Mouse (Mus musculus) induced T-regulatory cell, adult 2 months (primary cell): ENCODE results near the gene Ankrd10.
"Not testable (repeated sequence)": the region's sequence is repeated elsewhere in the genome, so short reads cannot be mapped to it uniquely, and the experiment has no call there.

Experiments used
- DNase-seq: peaks from one replicate; pipeline ENCODE4 v3.0.0-alpha.2; 2012; ENCODE audit warnings: low read depth

The Ankrd10 gene

DNA sequence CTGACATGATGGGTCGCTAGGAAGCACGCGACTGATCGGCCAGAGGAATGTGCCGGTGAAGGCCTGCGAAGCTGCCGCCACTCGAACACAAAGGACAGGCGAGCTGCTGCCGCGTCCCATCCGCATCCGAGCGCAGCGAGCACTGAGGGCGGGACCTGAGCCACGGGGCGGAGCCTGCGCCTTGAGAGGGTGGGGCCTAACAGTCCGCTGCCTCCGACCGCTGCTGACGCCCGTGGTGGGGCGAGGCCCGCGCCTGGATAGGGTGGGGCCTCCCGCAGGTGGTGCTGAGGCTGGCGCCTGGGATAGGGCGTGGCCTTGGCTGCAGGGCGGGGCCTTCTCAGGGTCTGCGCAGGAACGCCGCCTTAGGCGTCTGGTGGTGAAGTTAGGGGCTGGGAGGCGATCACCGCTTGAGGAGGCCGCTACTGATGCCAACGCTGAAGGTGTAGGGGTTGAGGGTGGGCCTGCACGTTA is at the start of gene Ankrd10:
Gene Ankrd10, minus strand, starts transcription at position 147 of the 471 bp plus-strand sequence.
- DNase-seq = peak; percentile 98

- no peak for DNase-seq
Measured at GRCm38 (mm10) chr8:11684558-11684957, 49.0 kb upstream of the Ankrd10 start.

- DNase-seq = no peak
Measured at GRCm38 (mm10) chr8:11668308-11668707, 32.8 kb upstream of the Ankrd10 start.

GRCm38 (mm10) chr8:11666023-11666716 is 30.6 kb upstream of the Ankrd10 start:
- not testable (repeated sequence) for DNase-seq

- no peak for DNase-seq
Measured at GRCm38 (mm10) chr8:11661969-11662368, 26.4 kb upstream of the Ankrd10 start.

GRCm38 (mm10) chr8:11650021-11650420 is 14.5 kb upstream of the Ankrd10 start:
- no peak for DNase-seq

DNA sequence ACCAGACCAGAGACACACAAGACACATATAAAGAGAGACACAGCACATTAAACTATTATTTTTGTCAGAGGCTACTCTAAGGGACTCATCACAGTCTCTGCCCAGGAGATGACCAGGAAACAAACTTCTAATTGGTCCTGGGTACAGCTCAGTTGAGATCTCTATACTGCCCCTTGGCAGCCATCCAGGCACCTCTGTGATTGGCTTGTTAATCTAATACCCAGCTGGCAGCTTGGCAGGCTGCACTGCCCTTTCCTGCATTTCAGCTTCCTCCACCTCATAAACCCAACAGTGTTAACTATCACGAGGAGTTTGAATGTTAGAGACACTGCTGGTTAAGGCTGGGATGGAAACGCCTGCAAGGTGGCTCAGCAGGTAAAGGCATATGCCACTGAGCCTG is 7.6 kb upstream of the Ankrd10 start:
- no peak for DNase-seq

DNA sequence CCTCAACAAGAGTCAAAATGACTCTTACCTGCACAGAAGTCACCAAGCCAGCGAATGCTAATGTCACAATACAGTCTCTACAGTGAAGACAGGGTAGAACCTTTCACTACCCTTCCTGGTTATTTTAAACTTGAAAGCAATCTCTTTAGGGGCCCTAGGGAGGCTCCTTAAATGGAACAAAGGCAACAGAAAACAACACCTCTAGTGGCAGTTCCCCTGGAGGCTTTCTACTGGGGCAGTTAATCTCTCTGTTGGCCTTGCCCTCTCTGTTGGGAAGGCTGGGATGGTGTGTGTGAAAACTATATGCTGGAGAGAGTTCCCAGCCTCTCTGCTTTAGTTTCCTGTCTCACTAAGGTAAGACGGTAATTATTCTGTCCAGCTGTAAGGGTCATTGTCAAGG is 5.0 kb upstream of the Ankrd10 start:
- DNase-seq = no peak

GRCm38 (mm10) chr8:11637531-11637930 is 2.0 kb upstream of the Ankrd10 start:
- DNase-seq = no peak

- peak; percentile 86 for DNase-seq
Measured at GRCm38 (mm10) chr8:11636324-11637057, 934 bp upstream of the Ankrd10 start.

DNA sequence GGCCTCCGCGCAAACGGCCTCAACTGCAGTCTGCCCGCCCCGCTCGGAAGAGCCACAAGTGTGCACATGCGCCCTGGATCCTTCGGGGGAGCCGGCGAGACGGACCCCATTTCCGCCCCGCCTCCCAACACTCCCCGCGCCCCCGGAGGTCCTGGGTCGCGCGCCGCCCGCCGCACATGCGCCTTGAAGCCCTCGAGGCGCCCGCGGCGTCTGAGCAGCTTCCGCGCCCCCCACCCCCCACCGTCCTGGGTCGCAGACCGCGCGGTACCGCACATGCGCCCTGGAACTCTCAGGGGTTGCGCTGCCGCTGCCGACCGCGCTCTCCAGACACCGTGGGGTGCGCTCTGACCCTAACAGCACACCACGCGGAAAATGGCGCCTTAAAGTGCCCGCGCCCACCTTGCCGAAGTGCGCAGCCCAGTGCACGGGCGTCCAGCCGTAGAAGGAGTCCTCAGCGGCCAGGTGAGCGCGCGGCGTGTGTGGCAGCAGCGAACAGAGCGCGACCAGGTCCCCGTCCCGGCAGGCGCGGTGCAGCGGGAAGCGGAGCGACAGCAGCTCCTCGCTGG is 462 bp downstream of the Ankrd10 start:
- DNase-seq = peak; percentile 94

DNA sequence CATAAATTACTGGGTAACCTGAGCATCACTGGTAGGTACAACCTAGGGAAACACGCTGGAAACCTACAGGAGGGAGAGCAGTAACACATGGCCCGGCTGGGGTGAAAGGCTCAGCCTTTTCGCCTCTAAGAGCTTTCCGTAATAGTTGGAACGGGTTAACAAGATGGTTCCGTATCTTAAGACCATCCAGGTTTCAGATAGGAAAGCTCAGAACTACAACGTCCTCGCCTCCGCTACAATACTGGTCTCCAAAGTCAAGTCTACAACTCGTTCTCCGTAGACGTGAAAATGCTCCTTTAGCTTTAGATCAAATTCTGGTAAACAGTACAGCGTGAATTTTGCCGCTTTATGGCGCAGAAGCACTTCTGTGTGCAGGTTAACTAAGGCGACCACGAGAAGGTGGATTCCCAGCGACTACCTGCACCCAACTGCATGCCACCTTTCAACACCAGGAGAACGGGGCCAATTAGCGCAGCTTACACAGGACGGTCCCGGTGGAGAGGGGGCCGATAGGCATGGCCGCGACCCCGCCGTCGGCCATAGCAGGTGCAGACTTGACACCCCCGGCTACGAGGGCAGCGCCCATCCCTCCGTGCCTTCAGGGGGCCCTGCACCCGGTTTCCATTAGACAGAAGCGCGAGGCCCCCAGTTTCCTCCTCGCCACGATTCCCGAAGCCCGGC is 1.1 kb downstream of the Ankrd10 start:
- DNase-seq = no peak

- no peak for DNase-seq
Measured at GRCm38 (mm10) chr8:11633414-11633813, 2.1 kb downstream of the Ankrd10 start.

- no peak for DNase-seq
Measured at GRCm38 (mm10) chr8:11632406-11632805, 3.2 kb downstream of the Ankrd10 start.

GRCm38 (mm10) chr8:11629206-11629605 is 6.4 kb downstream of the Ankrd10 start:
- DNase-seq = no peak

- DNase-seq = no peak
Measured at GRCm38 (mm10) chr8:11628506-11629132, 6.9 kb downstream of the Ankrd10 start.

- DNase-seq = no peak
Measured at GRCm38 (mm10) chr8:11627717-11628116, 7.8 kb downstream of the Ankrd10 start.

DNA sequence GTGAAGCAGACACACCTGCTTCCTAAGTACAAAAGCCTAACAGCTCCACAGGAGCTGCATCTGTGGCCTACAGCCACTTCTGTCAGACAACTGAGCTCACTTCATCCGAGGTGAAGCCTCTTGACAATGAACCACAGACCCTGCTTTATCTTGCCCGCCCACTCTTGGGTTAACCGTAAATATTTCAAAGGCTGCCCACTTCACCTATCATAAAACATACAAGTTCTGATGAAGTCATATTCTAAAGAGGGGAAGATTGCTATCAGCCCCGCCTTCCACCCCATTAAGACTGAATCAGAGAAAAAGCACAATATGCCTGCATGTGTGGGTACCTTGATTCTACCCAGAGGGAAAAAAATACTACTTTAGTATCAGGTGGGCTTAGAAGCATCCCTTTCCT is 10.5 kb downstream of the Ankrd10 start:
- DNase-seq = peak; percentile 32

GRCm38 (mm10) chr8:11619091-11619490 is 16.5 kb downstream of the Ankrd10 start:
- no peak for DNase-seq

- DNase-seq = no peak
Measured at GRCm38 (mm10) chr8:11618063-11618462, 17.5 kb downstream of the Ankrd10 start.

DNA sequence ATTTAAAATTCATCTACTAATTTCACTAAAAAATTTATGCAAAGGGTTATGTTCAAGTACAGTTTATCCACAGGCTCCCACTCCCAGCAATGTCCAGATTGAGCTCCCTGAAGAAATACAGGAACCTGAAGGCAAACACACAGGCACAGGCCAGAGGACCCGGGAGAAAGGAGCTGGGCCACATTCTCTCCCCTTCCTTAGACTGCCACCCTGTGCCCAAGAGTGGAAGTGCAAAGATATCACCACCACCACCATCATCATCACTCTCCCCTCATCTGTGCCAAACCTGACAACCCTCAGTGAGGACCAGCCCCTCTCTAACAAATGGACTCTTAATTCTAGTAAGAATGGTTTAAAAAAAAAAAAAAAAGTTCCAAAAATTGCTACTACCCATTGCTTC is 19.3 kb downstream of the Ankrd10 start:
- DNase-seq = peak; percentile 67
